Mouse (Mus musculus): ENCODE data around the gene Gm21887. TPM values are rescaled to one million over a fixed set of nuclear protein-coding genes. Genes with fewer than 3 reads are reported as not detected.
A peak's percentile ranks its signal among the peaks of the same experiment; 100 is the strongest.
"Not testable (repeated sequence)": the region's sequence is repeated elsewhere in the genome, so short reads cannot be mapped to it uniquely, and the experiment has no call there.

Gene Gm21887
- polyA plus RNA-seq, 1 experiment from 2014 or later = 294 TPM

GRCm38 (mm10) chrX:170005194-170005593 is 4.3 kb upstream of the Gm21887 start:
- H3K9me3 ChIP-seq (ENCODE audit: control insufficient read depth, low read depth, low read length) = peaks cover 30% of the 10 kb centered on the region
- H3K4me2 ChIP-seq (replicated peaks; ENCODE audit: low read depth, low read length); H3K9ac ChIP-seq (replicated peaks; ENCODE audit: low read depth, low read length); H3K4me1 ChIP-seq (ENCODE audit: control insufficient read depth, insufficient read depth, low read length); ATAC-seq (ENCODE audit: insufficient number of reproducible peaks, insufficient read depth, low FRiP score, low read depth); H3K27ac ChIP-seq (ENCODE audit: low read length); H3K27me3 ChIP-seq (ENCODE audit: control insufficient read depth, insufficient read depth, low read length); H3K4me3 ChIP-seq (ENCODE audit: low read depth, low read length); H3K36me3 ChIP-seq (ENCODE audit: control insufficient read depth, insufficient read depth, low read length): not testable (repeated sequence)
- WGBS = 23% methylated on average over 13 of the region's 13 CpGs

GRCm38 (mm10) chrX:170005695-170006297 is 3.7 kb upstream of the Gm21887 start:
- 62% methylated on average over 1 of the region's 1 CpGs for WGBS
- ATAC-seq (ENCODE audit: insufficient number of reproducible peaks, insufficient read depth, low FRiP score, low read depth); H3K4me2 ChIP-seq (replicated peaks; ENCODE audit: low read depth, low read length); H3K4me1 ChIP-seq (ENCODE audit: control insufficient read depth, insufficient read depth, low read length); H3K27me3 ChIP-seq (ENCODE audit: control insufficient read depth, insufficient read depth, low read length); H3K4me3 ChIP-seq (ENCODE audit: low read depth, low read length); H3K27ac ChIP-seq (ENCODE audit: low read length); H3K9ac ChIP-seq (replicated peaks; ENCODE audit: low read depth, low read length); H3K36me3 ChIP-seq (ENCODE audit: control insufficient read depth, insufficient read depth, low read length): not testable (repeated sequence)
- peaks cover 29% of the 10 kb centered on the region for H3K9me3 ChIP-seq (ENCODE audit: control insufficient read depth, low read depth, low read length)

GRCm38 (mm10) chrX:170006694-170007247 is 2.7 kb upstream of the Gm21887 start:
- 57% methylated on average over 3 of the region's 3 CpGs for WGBS
- H3K4me3 ChIP-seq (ENCODE audit: low read depth, low read length); H3K36me3 ChIP-seq (ENCODE audit: control insufficient read depth, insufficient read depth, low read length); H3K4me2 ChIP-seq (replicated peaks; ENCODE audit: low read depth, low read length); H3K9ac ChIP-seq (replicated peaks; ENCODE audit: low read depth, low read length); H3K27me3 ChIP-seq (ENCODE audit: control insufficient read depth, insufficient read depth, low read length); H3K4me1 ChIP-seq (ENCODE audit: control insufficient read depth, insufficient read depth, low read length); ATAC-seq (ENCODE audit: insufficient number of reproducible peaks, insufficient read depth, low FRiP score, low read depth); H3K27ac ChIP-seq (ENCODE audit: low read length): not testable (repeated sequence)
- peaks cover 30% of the 10 kb centered on the region for H3K9me3 ChIP-seq (ENCODE audit: control insufficient read depth, low read depth, low read length)

GRCm38 (mm10) chrX:170007375-170008178 is 1.9 kb upstream of the Gm21887 start:
- H3K4me2 ChIP-seq (replicated peaks; ENCODE audit: low read depth, low read length); H3K9ac ChIP-seq (replicated peaks; ENCODE audit: low read depth, low read length); H3K4me3 ChIP-seq (ENCODE audit: low read depth, low read length); H3K4me1 ChIP-seq (ENCODE audit: control insufficient read depth, insufficient read depth, low read length); H3K27me3 ChIP-seq (ENCODE audit: control insufficient read depth, insufficient read depth, low read length); ATAC-seq (ENCODE audit: insufficient number of reproducible peaks, insufficient read depth, low FRiP score, low read depth); H3K36me3 ChIP-seq (ENCODE audit: control insufficient read depth, insufficient read depth, low read length); H3K27ac ChIP-seq (ENCODE audit: low read length): not testable (repeated sequence)
- 48% methylated on average over 2 of the region's 2 CpGs for WGBS
- peaks cover 30% of the 10 kb centered on the region for H3K9me3 ChIP-seq (ENCODE audit: control insufficient read depth, low read depth, low read length)

- H3K4me1 ChIP-seq (ENCODE audit: control insufficient read depth, insufficient read depth, low read length); H3K27ac ChIP-seq (ENCODE audit: low read length); H3K36me3 ChIP-seq (ENCODE audit: control insufficient read depth, insufficient read depth, low read length); H3K9ac ChIP-seq (replicated peaks; ENCODE audit: low read depth, low read length); H3K4me2 ChIP-seq (replicated peaks; ENCODE audit: low read depth, low read length); ATAC-seq (ENCODE audit: insufficient number of reproducible peaks, insufficient read depth, low FRiP score, low read depth); H3K27me3 ChIP-seq (ENCODE audit: control insufficient read depth, insufficient read depth, low read length); H3K4me3 ChIP-seq (ENCODE audit: low read depth, low read length): not testable (repeated sequence)
- H3K9me3 ChIP-seq (ENCODE audit: control insufficient read depth, low read depth, low read length) = peaks cover 30% of the 10 kb centered on the region
Measured at GRCm38 (mm10) chrX:170008179-170008467, 1.3 kb upstream of the Gm21887 start.

- not testable (repeated sequence) for H3K4me2 ChIP-seq (replicated peaks; ENCODE audit: low read depth, low read length); H3K27me3 ChIP-seq (ENCODE audit: control insufficient read depth, insufficient read depth, low read length); H3K4me1 ChIP-seq (ENCODE audit: control insufficient read depth, insufficient read depth, low read length); H3K4me3 ChIP-seq (ENCODE audit: low read depth, low read length); H3K36me3 ChIP-seq (ENCODE audit: control insufficient read depth, insufficient read depth, low read length); H3K9ac ChIP-seq (replicated peaks; ENCODE audit: low read depth, low read length); ATAC-seq (ENCODE audit: insufficient number of reproducible peaks, insufficient read depth, low FRiP score, low read depth); H3K27ac ChIP-seq (ENCODE audit: low read length)
- peaks cover 30% of the 10 kb centered on the region for H3K9me3 ChIP-seq (ENCODE audit: control insufficient read depth, low read depth, low read length)
- 47% methylated on average over 3 of the region's 3 CpGs for WGBS
Measured at GRCm38 (mm10) chrX:170008584-170008983, 875 bp upstream of the Gm21887 start.

- Histone ChIP-seq H3K4me3 (ENCODE audit: low read depth, low read length) (peak overlapping the region; percentile 47), H3K27ac (ENCODE audit: low read length) (peak overlapping the region; percentile 89), H3K9ac (replicated peaks; ENCODE audit: low read depth, low read length) (peak overlapping the region; percentile 97), H3K9me3 (ENCODE audit: control insufficient read depth, low read depth, low read length) (peaks cover 30% of the 10 kb centered on the region)
- not testable (repeated sequence) for H3K4me2 ChIP-seq (replicated peaks; ENCODE audit: low read depth, low read length); H3K4me1 ChIP-seq (ENCODE audit: control insufficient read depth, insufficient read depth, low read length); H3K36me3 ChIP-seq (ENCODE audit: control insufficient read depth, insufficient read depth, low read length); H3K27me3 ChIP-seq (ENCODE audit: control insufficient read depth, insufficient read depth, low read length)
- peak; percentile 96 for ATAC-seq (ENCODE audit: insufficient number of reproducible peaks, insufficient read depth, low FRiP score, low read depth)
- WGBS = 52% methylated on average over 25 of the region's 25 CpGs
Measured at GRCm38 (mm10) chrX:170009801-170010221, 352 bp downstream of the Gm21887 start.

GRCm38 (mm10) chrX:170010581-170011528 is 1.4 kb downstream of the Gm21887 start:
- peak overlapping the region; percentile 25 for H3K4me3 ChIP-seq (ENCODE audit: low read depth, low read length)
- peak overlapping the region; percentile 37 for H3K4me2 ChIP-seq (replicated peaks; ENCODE audit: low read depth, low read length)
- H3K4me1 ChIP-seq (ENCODE audit: control insufficient read depth, insufficient read depth, low read length); H3K36me3 ChIP-seq (ENCODE audit: control insufficient read depth, insufficient read depth, low read length); H3K9ac ChIP-seq (replicated peaks; ENCODE audit: low read depth, low read length); H3K27ac ChIP-seq (ENCODE audit: low read length); H3K27me3 ChIP-seq (ENCODE audit: control insufficient read depth, insufficient read depth, low read length): not testable (repeated sequence)
- peak; percentile 15 for ATAC-seq (ENCODE audit: insufficient number of reproducible peaks, insufficient read depth, low FRiP score, low read depth)
- H3K9me3 ChIP-seq (ENCODE audit: control insufficient read depth, low read depth, low read length) = peaks cover 30% of the 10 kb centered on the region
- 83% methylated on average over 97 of the region's 97 CpGs for WGBS
